Mouse (Mus musculus) forelimb bud, embryonic 11.5 days (tissue): Measurements from ENCODE around the gene Mrpl51.
"Not testable (repeated sequence)": the region's sequence is repeated elsewhere in the genome, so short reads cannot be mapped to it uniquely, and the experiment has no call there.

ENCODE experiments used
- DNase-seq: peaks from one replicate; pipeline ENCODE4 v3.0.0-alpha.2; 2012; ENCODE audit warnings: low read depth, low spot score

Mrpl51 gene

GRCm38 (mm10) chr6:125159773-125160557 is 31.6 kb upstream of the Mrpl51 start:
- no peak for DNase-seq

- DNase-seq: no peak
Observed at GRCm38 (mm10) chr6:125160558-125160853, 31.1 kb upstream of the Mrpl51 start.

- DNase-seq: peak; percentile 45
Observed at GRCm38 (mm10) chr6:125160854-125161760, 30.5 kb upstream of the Mrpl51 start.

- peak; percentile 76 for DNase-seq
Observed at GRCm38 (mm10) chr6:125161971-125162370, 29.6 kb upstream of the Mrpl51 start.

GRCm38 (mm10) chr6:125162615-125163305 is 28.8 kb upstream of the Mrpl51 start:
- not testable (repeated sequence) for DNase-seq

- peak; percentile 38 for DNase-seq
Observed at GRCm38 (mm10) chr6:125163801-125164657, 27.6 kb upstream of the Mrpl51 start.

- peak; percentile 88 for DNase-seq
Observed at GRCm38 (mm10) chr6:125164672-125165327, 26.8 kb upstream of the Mrpl51 start.

GRCm38 (mm10) chr6:125165328-125165891 is 26.2 kb upstream of the Mrpl51 start:
- peak; percentile 96 for DNase-seq

- DNase-seq: peak; percentile 53
Observed at GRCm38 (mm10) chr6:125166051-125166751, 25.4 kb upstream of the Mrpl51 start, which contains the start of gene Gapdh. Gene Gapdh, minus strand, starts transcription at chr6:125166467.

GRCm38 (mm10) chr6:125166861-125167650 is 24.5 kb upstream of the Mrpl51 start:
- peak; percentile 18 for DNase-seq

GRCm38 (mm10) chr6:125168086-125168485 is 23.5 kb upstream of the Mrpl51 start:
- no peak for DNase-seq

- no peak for DNase-seq
Observed at GRCm38 (mm10) chr6:125170194-125170593, 21.4 kb upstream of the Mrpl51 start.

- no peak for DNase-seq
Observed at GRCm38 (mm10) chr6:125172474-125172873, 19.1 kb upstream of the Mrpl51 start.

- DNase-seq: no peak
Observed at GRCm38 (mm10) chr6:125173256-125173655, 18.3 kb upstream of the Mrpl51 start.

GRCm38 (mm10) chr6:125175469-125175868 is 16.1 kb upstream of the Mrpl51 start:
- no peak for DNase-seq

GRCm38 (mm10) chr6:125179601-125180000 is 12.0 kb upstream of the Mrpl51 start:
- DNase-seq: no peak

- DNase-seq: no peak
Observed at GRCm38 (mm10) chr6:125182133-125182532, 9.5 kb upstream of the Mrpl51 start.

GRCm38 (mm10) chr6:125186203-125186602 is 5.4 kb upstream of the Mrpl51 start:
- no peak for DNase-seq

GRCm38 (mm10) chr6:125190816-125191215 is 785 bp upstream of the Mrpl51 start:
- no peak for DNase-seq
